Mouse (Mus musculus): ENCODE results near the gene Stoml1. TPM values are rescaled to one million over a fixed set of nuclear protein-coding genes. Genes with fewer than 3 reads are reported as not detected.

Gene Stoml1
- polyA plus RNA-seq, 2 experiments, result 2.5 to 4.1 TPM

GRCm38 (mm10) chr9:58299356-58299799, 46.4 kb downstream of the Stoml1 start:
- peaks cover 0 to 6% of the 10 kb centered on the region in 2 experiments; a peak in 2 of 4 replicates for H3K4me1 ChIP-seq (replicated peaks; ENCODE audit: control insufficient read depth in 2 of 2, insufficient read depth in 2 of 2, low read length in 1 of 2)
- H3K4me2 ChIP-seq (ENCODE audit: low read depth), result no peak overlapping the region
- no peak for DNase-seq (ENCODE audit: low read depth in 3 of 3, low spot score in 3 of 3)
- H3K9me3 ChIP-seq (ENCODE audit: control insufficient read depth, low read length), result no peaks in the 10 kb centered on the region
- no peaks in the 10 kb centered on the region for H3K27me3 ChIP-seq (ENCODE audit: control insufficient read depth, insufficient read depth, low read length)
- no peak for TF ChIP-seq EP300 (IDR thresholded peaks at IDR 0.05; ENCODE audit: low read depth)
- TF ChIP-seq CTCF (IDR thresholded peaks at IDR 0.05; ENCODE audit: low read depth), result no peak
- no peak for ATAC-seq (ENCODE audit: insufficient read depth)
- no peaks in the 10 kb centered on the region for H3K36me3 ChIP-seq (replicated peaks; ENCODE audit: control insufficient read depth, insufficient read depth, low read depth)
- no peak overlapping the region for H3K27ac ChIP-seq
- H3K4me3 ChIP-seq (ENCODE audit: insufficient read depth in 1 of 2, low read depth in 2 of 2, low read length in 2 of 2), result no peak overlapping the region
- no peak overlapping the region for H3K9ac ChIP-seq (replicated peaks)
- WGBS (ENCODE audit: insufficient replicate concordance), result 61% methylated on average over 2 of the region's 2 CpGs

GRCm38 (mm10) chr9:58303115-58303514, 50.2 kb downstream of the Stoml1 start:
- Histone ChIP-seq H3K4me2 (ENCODE audit: low read depth) (no peak overlapping the region), H3K4me3 (ENCODE audit: insufficient read depth in 1 of 2, low read depth in 2 of 2, low read length in 2 of 2) (no peak overlapping the region), H3K27me3 (ENCODE audit: control insufficient read depth, insufficient read depth, low read length) (no peaks in the 10 kb centered on the region), H3K36me3 (replicated peaks; ENCODE audit: control insufficient read depth, insufficient read depth, low read depth) (no peaks in the 10 kb centered on the region), H3K9ac (replicated peaks) (no peak overlapping the region), H3K27ac (no peak overlapping the region), H3K9me3 (ENCODE audit: control insufficient read depth, low read length) (no peaks in the 10 kb centered on the region), H3K4me1 (replicated peaks; ENCODE audit: control insufficient read depth in 2 of 2, insufficient read depth in 2 of 2, low read length in 1 of 2) (no peaks in the 10 kb centered on the region)
- 34% methylated on average over 5 of the region's 5 CpGs for WGBS (ENCODE audit: insufficient replicate concordance)
- TF ChIP-seq EP300 (IDR thresholded peaks at IDR 0.05; ENCODE audit: low read depth), result no peak
- no peak for TF ChIP-seq CTCF (IDR thresholded peaks at IDR 0.05; ENCODE audit: low read depth)
- no peak for DNase-seq (ENCODE audit: low read depth in 3 of 3, low spot score in 3 of 3)
- no peak for ATAC-seq (ENCODE audit: insufficient read depth)

- H3K4me2 ChIP-seq (ENCODE audit: low read depth), result no peak overlapping the region
- H3K4me3 ChIP-seq (ENCODE audit: insufficient read depth in 1 of 2, low read depth in 2 of 2, low read length in 2 of 2), result no peak overlapping the region
- H3K27me3 ChIP-seq (ENCODE audit: control insufficient read depth, insufficient read depth, low read length), result no peaks in the 10 kb centered on the region
- H3K9me3 ChIP-seq (ENCODE audit: control insufficient read depth, low read length), result no peaks in the 10 kb centered on the region
- DNase-seq (ENCODE audit: low read depth in 3 of 3, low spot score in 3 of 3), result no peak
- no peaks in the 10 kb centered on the region for H3K36me3 ChIP-seq (replicated peaks; ENCODE audit: control insufficient read depth, insufficient read depth, low read depth)
- ATAC-seq (ENCODE audit: insufficient read depth), result no peak
- H3K27ac ChIP-seq, result no peak overlapping the region
- 49% methylated on average over 8 of the region's 8 CpGs for WGBS (ENCODE audit: insufficient replicate concordance)
- H3K4me1 ChIP-seq (replicated peaks; ENCODE audit: control insufficient read depth in 2 of 2, insufficient read depth in 2 of 2, low read length in 1 of 2), result no peaks in the 10 kb centered on the region
- H3K9ac ChIP-seq (replicated peaks), result no peak overlapping the region
- no peak for TF ChIP-seq CTCF (IDR thresholded peaks at IDR 0.05; ENCODE audit: low read depth)
- no peak for TF ChIP-seq EP300 (IDR thresholded peaks at IDR 0.05; ENCODE audit: low read depth)
Measured at GRCm38 (mm10) chr9:58303599-58304271, 50.8 kb downstream of the Stoml1 start.

GRCm38 (mm10) chr9:58305686-58306085, 52.7 kb downstream of the Stoml1 start:
- no peak overlapping the region for H3K4me3 ChIP-seq (ENCODE audit: insufficient read depth in 1 of 2, low read depth in 2 of 2, low read length in 2 of 2)
- H3K27ac ChIP-seq, result no peak overlapping the region
- no peaks in the 10 kb centered on the region for H3K27me3 ChIP-seq (ENCODE audit: control insufficient read depth, insufficient read depth, low read length)
- no peak for DNase-seq (ENCODE audit: low read depth in 3 of 3, low spot score in 3 of 3)
- WGBS (ENCODE audit: insufficient replicate concordance), result 32% methylated on average over 6 of the region's 6 CpGs
- H3K9ac ChIP-seq (replicated peaks), result no peak overlapping the region
- no peak overlapping the region for H3K4me2 ChIP-seq (ENCODE audit: low read depth)
- H3K36me3 ChIP-seq (replicated peaks; ENCODE audit: control insufficient read depth, insufficient read depth, low read depth), result no peaks in the 10 kb centered on the region
- TF ChIP-seq CTCF (IDR thresholded peaks at IDR 0.05; ENCODE audit: low read depth), result no peak
- no peak for TF ChIP-seq EP300 (IDR thresholded peaks at IDR 0.05; ENCODE audit: low read depth)
- H3K4me1 ChIP-seq (replicated peaks; ENCODE audit: control insufficient read depth in 2 of 2, insufficient read depth in 2 of 2, low read length in 1 of 2), result no peaks in the 10 kb centered on the region
- ATAC-seq (ENCODE audit: insufficient read depth), result no peak
- H3K9me3 ChIP-seq (ENCODE audit: control insufficient read depth, low read length), result no peaks in the 10 kb centered on the region

DNA sequence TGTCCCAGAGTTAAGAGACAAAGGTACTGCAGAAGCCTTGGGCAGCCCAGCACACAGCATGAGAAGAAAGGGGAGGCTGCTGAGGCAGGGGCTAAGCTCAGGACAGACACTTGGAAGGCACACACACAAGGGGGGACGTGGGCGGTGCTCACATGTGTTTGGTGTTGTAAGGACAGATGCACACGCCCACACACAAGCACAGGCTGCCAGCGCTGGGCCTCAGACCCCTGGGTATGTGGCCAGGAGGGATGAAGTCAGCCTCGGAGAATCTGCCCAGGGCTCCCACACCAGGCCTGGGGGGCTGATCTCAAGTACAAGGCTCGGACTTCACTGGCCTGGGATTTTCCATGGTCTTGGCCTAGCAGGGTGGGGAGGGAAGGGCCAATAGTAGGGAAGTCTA, 55.4 kb downstream of the Stoml1 start:
- H3K4me1 ChIP-seq (replicated peaks; ENCODE audit: control insufficient read depth in 2 of 2, insufficient read depth in 2 of 2, low read length in 1 of 2), result no peaks in the 10 kb centered on the region
- no peaks in the 10 kb centered on the region for H3K9me3 ChIP-seq (ENCODE audit: control insufficient read depth, low read length)
- WGBS (ENCODE audit: insufficient replicate concordance), result 54% methylated on average over 6 of the region's 6 CpGs
- TF ChIP-seq EP300 (IDR thresholded peaks at IDR 0.05; ENCODE audit: low read depth) (no peak), CTCF (IDR thresholded peaks at IDR 0.05; ENCODE audit: low read depth) (no peak)
- ATAC-seq (ENCODE audit: insufficient read depth), result no peak
- H3K27ac ChIP-seq, result no peak overlapping the region
- no peaks in the 10 kb centered on the region for H3K36me3 ChIP-seq (replicated peaks; ENCODE audit: control insufficient read depth, insufficient read depth, low read depth)
- DNase-seq (ENCODE audit: low read depth in 3 of 3, low spot score in 3 of 3), result no peak
- no peak overlapping the region for H3K4me3 ChIP-seq (ENCODE audit: insufficient read depth in 1 of 2, low read depth in 2 of 2, low read length in 2 of 2)
- no peak overlapping the region for H3K4me2 ChIP-seq (ENCODE audit: low read depth)
- H3K9ac ChIP-seq (replicated peaks), result no peak overlapping the region
- H3K27me3 ChIP-seq (ENCODE audit: control insufficient read depth, insufficient read depth, low read length), result peaks cover 23% of the 10 kb centered on the region

Measured in liver, embryonic 14.5 days (tissue).